Mouse (Mus musculus): ENCODE results near the gene Rnps1.

GRCm38 (mm10) chr17:24365863-24366262 lies 48.5 kb upstream of the Rnps1 start:
- no peak for TF ChIP-seq CTCF (conservative IDR thresholded peaks at IDR 0.05; ENCODE audit: insufficient read depth, insufficient read length, low read depth, low read length)
- TF ChIP-seq POLR2A (IDR thresholded peaks at IDR 0.05; ENCODE audit: low read depth, low read length): no peak

Data from kidney, adult 2 months (tissue).